Mouse (Mus musculus): ENCODE results near the gene Notch1. TPM values are rescaled to one million over a fixed set of nuclear protein-coding genes. Genes with fewer than 3 reads are reported as not detected.

Gene Notch1
- polyA plus RNA-seq, 1 experiment from 2014 or later, result 24.6 TPM

DNA sequence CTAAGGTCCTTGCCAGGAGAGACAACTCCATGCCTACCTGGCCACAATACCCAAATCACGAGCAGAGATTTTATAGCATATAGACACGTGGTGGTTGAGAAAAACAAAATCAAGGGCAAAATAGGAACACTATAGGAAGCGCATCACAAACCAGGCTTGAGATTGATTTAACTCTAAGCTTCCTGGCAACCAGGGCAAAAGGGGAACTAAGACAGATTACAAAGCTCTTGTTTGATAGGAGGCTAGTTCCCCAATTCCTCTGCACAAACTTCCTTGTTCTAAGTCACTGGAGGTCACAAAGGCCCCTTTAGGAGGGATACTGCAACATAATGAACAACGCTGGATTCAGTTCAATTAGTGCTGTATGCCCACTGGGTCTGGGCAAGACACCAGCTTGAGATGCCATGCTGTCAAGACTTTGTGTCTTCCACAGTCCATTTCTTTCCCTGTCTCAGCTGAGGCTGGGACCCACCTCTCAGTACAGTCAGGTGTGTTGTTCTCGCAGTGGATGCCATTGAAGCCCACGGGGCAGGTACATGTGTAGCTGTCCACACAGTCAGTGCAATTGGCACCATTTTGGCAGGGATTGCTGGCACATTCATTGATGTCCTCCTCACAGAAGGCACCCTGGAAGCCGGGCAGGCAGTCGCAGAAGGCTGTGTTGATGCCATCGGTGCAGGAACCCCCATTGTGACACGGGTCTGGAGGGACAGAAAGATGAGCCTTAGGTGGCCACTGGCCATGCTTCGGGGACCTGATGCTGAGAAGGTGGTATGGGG lies 44.0 kb downstream of the Notch1 start:
- peaks cover 100% of the 10 kb centered on the region for H3K36me3 ChIP-seq

DNA sequence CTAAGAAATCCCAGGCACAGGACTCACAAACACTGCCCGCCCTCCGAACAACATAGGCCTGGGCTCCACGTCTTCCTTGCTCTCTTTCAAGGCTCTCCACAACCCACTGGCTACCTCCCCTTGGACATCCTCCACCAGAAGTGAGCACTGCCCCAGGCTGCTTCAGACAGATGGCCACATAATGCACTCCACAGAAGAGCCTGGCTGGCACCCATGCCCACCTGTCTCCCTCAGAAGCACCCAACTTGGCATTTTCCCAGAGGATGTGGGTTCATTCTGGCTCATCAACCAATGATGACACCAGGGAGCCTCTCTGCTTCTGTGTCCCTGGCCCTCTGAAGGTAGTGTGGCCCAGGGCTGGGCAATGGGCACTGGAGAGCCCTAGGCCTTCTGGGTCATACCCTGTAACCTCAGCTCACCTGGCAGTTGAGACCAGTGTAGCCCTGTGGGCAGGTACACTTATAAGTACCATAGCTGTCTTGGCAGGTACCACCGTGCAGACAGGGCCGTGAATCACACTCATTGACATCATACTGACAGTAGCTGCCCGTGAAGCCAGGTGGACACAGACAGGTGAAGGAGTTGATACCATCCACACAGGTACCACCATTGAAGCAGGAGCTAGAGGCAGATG lies 44.7 kb downstream of the Notch1 start:
- 90% methylated on average over 6 of the region's 6 CpGs for WGBS
- no peak for ATAC-seq (replicated peaks; ENCODE audit: low FRiP score)
- H3K36me3 ChIP-seq, result peaks cover 100% of the 10 kb centered on the region

More for the DNA sequence above, 44.0 kb downstream of the Notch1 start:
- WGBS, result 91% methylated on average over 11 of the region's 11 CpGs
- H3K9ac ChIP-seq, result no peak overlapping the region
- H3K4me3 ChIP-seq (replicated peaks), result no peak overlapping the region
- H3K27me3 ChIP-seq, result no peaks in the 10 kb centered on the region
- no peak overlapping the region for H3K4me2 ChIP-seq
- no peak for ATAC-seq (replicated peaks; ENCODE audit: low FRiP score)
- H3K9me3 ChIP-seq (replicated peaks), result no peaks in the 10 kb centered on the region
- H3K4me1 ChIP-seq, result peaks cover 21% of the 10 kb centered on the region
- H3K27ac ChIP-seq, result no peak overlapping the region

DNA sequence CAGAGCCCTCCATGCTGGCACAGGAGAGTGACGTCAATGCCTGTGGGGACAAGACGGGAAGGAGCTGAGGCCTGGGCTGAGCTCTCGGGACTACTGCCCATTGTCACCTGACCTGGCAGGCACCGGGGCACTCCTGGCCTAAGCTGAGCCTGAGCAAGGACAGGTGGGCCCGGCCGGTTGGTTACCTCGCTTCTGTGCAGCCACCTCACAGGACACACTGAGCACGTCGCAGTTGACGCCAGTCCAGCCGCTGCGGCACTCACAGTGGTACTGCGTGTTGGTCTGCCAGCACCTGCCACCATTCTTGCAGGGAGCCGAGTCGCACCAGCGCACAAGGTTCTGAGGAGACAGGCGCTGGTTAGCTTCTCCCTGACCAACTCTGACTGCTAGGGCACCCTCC lies 45.5 kb downstream of the Notch1 start:
- Histone ChIP-seq H3K27ac (no peak overlapping the region), H3K27me3 (no peaks in the 10 kb centered on the region), H3K36me3 (peaks cover 100% of the 10 kb centered on the region), H3K9ac (no peak overlapping the region), H3K4me2 (no peak overlapping the region), H3K9me3 (replicated peaks) (no peaks in the 10 kb centered on the region), H3K4me3 (replicated peaks) (no peak overlapping the region), H3K4me1 (peaks cover 15% of the 10 kb centered on the region)
- 92% methylated on average over 17 of the region's 17 CpGs for WGBS
- no peak for ATAC-seq (replicated peaks; ENCODE audit: low FRiP score)

More for the DNA sequence above, 44.7 kb downstream of the Notch1 start:
- peaks cover 16% of the 10 kb centered on the region for H3K4me1 ChIP-seq
- H3K4me2 ChIP-seq, result no peak overlapping the region
- H3K9ac ChIP-seq, result no peak overlapping the region
- no peak overlapping the region for H3K4me3 ChIP-seq (replicated peaks)
- H3K27ac ChIP-seq, result no peak overlapping the region
- H3K27me3 ChIP-seq, result no peaks in the 10 kb centered on the region
- H3K9me3 ChIP-seq (replicated peaks), result no peaks in the 10 kb centered on the region

DNA sequence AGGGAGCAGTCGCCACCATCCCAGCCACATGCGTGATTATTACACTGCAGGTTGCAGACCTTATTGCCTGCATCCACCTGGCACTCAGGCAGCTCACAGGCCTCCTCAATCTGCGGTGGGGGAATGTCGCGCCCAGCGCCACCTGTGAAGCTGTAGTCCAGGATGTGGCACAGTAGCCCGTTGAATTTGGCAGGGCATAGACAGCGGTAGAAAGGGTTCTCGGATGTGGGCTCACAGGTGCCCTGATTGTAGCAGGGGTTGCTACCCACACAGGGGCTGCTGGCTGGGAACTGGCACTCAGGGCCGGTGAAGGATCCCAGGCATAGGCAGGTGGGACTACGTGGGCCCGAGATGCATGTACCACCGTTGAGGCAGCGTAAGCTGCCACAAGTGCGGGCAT lies 48.1 kb downstream of the Notch1 start:
- no peaks in the 10 kb centered on the region for H3K27me3 ChIP-seq
- no peak for ATAC-seq (replicated peaks; ENCODE audit: low FRiP score)
- peaks cover 100% of the 10 kb centered on the region for H3K36me3 ChIP-seq
- no peak overlapping the region for H3K4me3 ChIP-seq (replicated peaks)
- no peak overlapping the region for H3K4me2 ChIP-seq
- H3K9ac ChIP-seq, result no peak overlapping the region
- WGBS, result 91% methylated on average over 15 of the region's 15 CpGs
- no peak overlapping the region for H3K27ac ChIP-seq
- no peaks in the 10 kb centered on the region for H3K4me1 ChIP-seq
- H3K9me3 ChIP-seq (replicated peaks), result no peaks in the 10 kb centered on the region

DNA sequence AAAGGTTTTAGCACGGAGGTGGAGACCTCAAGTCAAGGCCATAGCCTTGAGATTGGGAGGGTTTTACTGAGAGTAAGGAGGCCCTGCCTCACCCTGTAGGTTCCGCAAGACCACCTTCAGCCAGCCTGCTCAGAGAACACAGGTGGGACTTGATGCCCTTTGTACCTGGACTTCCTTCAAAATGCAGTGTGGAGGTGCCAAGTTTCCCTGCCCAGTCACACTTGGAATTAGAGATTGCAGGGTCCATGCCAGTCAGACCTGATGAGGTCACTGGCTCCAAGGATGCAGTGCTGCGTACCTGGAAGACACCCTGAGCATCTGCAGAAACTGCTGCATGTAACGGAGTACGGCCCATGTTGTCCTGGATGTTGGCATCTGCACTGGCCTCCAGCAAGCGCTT lies 53.1 kb downstream of the Notch1 start:
- Histone ChIP-seq H3K27me3 (no peaks in the 10 kb centered on the region), H3K9ac (no peak overlapping the region), H3K27ac (no peak overlapping the region), H3K4me2 (no peak overlapping the region), H3K4me3 (replicated peaks) (no peak overlapping the region), H3K36me3 (peaks cover 99% of the 10 kb centered on the region), H3K4me1 (peaks cover 23% of the 10 kb centered on the region), H3K9me3 (replicated peaks) (no peaks in the 10 kb centered on the region)
- 97% methylated on average over 6 of the region's 6 CpGs for WGBS
- ATAC-seq (replicated peaks; ENCODE audit: low FRiP score), result no peak

DNA sequence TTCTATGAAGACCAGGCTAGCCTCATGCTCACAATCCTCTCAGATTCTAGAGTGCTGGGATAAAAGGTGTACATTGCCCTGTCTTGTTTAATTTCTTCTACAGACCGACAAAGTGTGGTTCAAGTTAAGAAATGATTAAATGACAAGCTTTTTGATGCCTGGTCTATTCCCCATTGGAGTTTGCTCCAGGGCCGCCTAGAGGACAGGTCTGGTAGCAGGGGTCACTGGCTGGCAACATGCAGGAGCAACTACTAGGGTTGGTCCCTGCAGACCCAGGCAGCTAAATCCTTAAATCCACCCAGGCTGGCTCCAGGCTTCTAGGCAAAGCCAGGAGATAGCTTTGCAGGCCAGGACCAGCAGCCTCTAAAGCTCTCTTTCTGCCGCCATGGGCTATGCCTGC lies 53.5 kb downstream of the Notch1 start:
- Histone ChIP-seq H3K4me1 (peaks cover 27% of the 10 kb centered on the region), H3K27ac (no peak overlapping the region), H3K36me3 (peaks cover 99% of the 10 kb centered on the region), H3K27me3 (no peaks in the 10 kb centered on the region), H3K9ac (no peak overlapping the region), H3K4me2 (no peak overlapping the region), H3K9me3 (replicated peaks) (no peaks in the 10 kb centered on the region), H3K4me3 (replicated peaks) (no peak overlapping the region)
- WGBS, result 83% methylated on average over 3 of the region's 3 CpGs
- ATAC-seq (replicated peaks; ENCODE audit: low FRiP score), result no peak

DNA sequence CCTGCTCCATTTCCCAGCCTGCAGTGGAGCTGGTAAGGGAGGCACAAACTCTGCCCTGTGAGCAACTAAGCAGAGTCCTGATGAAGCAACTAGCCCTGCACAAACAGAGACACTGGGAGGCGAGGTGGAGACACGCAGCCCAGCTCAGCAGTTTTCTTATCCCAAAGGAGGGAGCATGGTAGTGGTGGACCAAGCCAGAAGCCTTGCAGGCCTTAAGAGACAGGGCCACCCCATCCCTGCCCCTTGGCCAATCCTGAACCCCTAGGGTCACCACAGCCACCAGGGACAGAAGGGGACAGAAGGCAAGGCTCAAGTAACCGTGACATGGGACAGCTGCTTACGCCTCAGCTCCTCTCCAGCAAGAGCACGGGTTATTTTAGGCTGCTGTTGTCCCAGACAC lies 54.8 kb downstream of the Notch1 start:
- no peak overlapping the region for H3K4me2 ChIP-seq
- 86% methylated on average over 5 of the region's 5 CpGs for WGBS
- H3K4me3 ChIP-seq (replicated peaks), result no peak overlapping the region

DNA sequence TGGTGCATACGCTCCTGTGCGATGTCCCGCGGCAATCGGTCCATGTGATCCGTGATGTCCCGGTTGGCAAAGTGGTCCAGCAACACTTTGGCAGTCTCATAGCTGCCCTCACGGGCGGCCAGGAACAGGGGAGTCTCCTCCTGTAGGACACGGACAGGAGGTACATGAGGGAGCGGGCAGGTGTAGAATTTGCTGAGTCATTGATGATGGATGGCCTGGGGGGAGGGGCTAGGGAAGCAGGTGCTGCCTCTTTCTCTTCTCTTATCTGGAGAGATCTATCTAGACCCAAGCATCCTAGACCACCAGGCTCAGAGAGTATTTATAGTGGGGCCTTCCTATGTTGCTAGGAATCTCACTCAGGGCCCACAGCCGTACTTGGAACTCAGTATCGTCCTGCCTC lies 55.6 kb downstream of the Notch1 start:
- H3K27ac ChIP-seq, result no peak overlapping the region
- no peak overlapping the region for H3K4me2 ChIP-seq
- H3K36me3 ChIP-seq, result peaks cover 83% of the 10 kb centered on the region
- no peak overlapping the region for H3K4me3 ChIP-seq (replicated peaks)
- no peak for ATAC-seq (replicated peaks; ENCODE audit: low FRiP score)
- no peaks in the 10 kb centered on the region for H3K9me3 ChIP-seq (replicated peaks)
- 90% methylated on average over 13 of the region's 13 CpGs for WGBS
- H3K27me3 ChIP-seq, result no peaks in the 10 kb centered on the region
- H3K9ac ChIP-seq, result no peak overlapping the region
- H3K4me1 ChIP-seq, result peaks cover 28% of the 10 kb centered on the region

More for the DNA sequence above, 54.8 kb downstream of the Notch1 start:
- H3K9ac ChIP-seq, result no peak overlapping the region
- no peaks in the 10 kb centered on the region for H3K27me3 ChIP-seq
- peaks cover 28% of the 10 kb centered on the region for H3K4me1 ChIP-seq
- no peaks in the 10 kb centered on the region for H3K9me3 ChIP-seq (replicated peaks)
- ATAC-seq (replicated peaks; ENCODE audit: low FRiP score), result no peak
- peaks cover 91% of the 10 kb centered on the region for H3K36me3 ChIP-seq
- H3K27ac ChIP-seq, result no peak overlapping the region

DNA sequence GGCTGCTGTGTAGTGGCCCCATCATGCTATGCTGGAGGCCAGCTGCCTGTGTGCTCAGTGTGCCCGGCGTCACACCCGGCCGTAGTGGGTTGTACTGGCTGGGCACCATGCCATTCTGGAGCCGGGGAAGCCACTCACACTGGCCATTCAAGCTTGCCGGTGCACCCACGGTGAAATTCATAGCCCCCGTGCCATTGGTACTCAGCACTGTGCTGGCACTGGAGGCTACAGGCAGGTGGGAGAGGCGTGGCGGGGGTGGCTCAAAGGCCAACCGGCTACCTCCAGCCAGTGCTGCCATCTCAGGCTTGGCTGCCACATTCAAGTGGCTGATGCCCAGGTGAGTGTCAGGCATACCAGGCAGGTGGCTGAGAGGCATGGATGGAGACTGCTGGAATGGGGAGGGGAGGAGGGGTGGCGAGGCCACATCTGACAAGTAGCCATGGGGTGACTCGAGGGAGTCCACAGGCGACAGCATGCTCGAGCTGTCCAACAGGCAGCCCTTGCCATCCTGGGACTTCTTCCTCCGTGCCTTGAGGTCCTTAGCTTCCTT lies 56.3 kb downstream of the Notch1 start:
- H3K4me3 ChIP-seq (replicated peaks), result no peak overlapping the region
- H3K27me3 ChIP-seq, result no peaks in the 10 kb centered on the region
- H3K27ac ChIP-seq, result peak overlapping the region; percentile 72
- peaks cover 28% of the 10 kb centered on the region for H3K4me1 ChIP-seq
- WGBS, result 90% methylated on average over 16 of the region's 16 CpGs
- H3K36me3 ChIP-seq, result peaks cover 76% of the 10 kb centered on the region
- ATAC-seq (replicated peaks; ENCODE audit: low FRiP score), result 0 out of 2 replicates have a peak, but pooled peaks have one; percentile 31
- no peaks in the 10 kb centered on the region for H3K9me3 ChIP-seq (replicated peaks)
- H3K9ac ChIP-seq, result no peak overlapping the region
- H3K4me2 ChIP-seq, result no peak overlapping the region

DNA sequence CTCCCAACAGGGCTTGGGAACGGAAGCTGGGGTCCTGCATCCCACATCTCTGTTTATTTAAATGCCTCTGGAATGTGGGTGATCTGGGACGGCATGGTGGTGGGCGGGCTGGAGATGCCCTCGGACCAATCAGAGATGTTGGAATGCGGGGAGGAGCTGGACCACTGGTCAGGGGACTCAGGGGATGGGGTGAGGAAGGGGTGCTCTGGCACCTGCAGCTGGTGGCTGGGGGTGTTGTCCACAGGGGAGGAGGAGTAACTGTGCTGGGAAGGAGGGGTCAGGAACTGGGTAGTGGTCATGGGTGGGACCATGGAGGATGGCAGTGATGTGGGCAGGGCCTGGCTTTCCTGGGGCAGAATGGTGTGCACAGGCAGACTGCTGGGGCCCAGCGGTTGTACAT lies 57.0 kb downstream of the Notch1 start:
- peaks cover 28% of the 10 kb centered on the region for H3K4me1 ChIP-seq
- no peaks in the 10 kb centered on the region for H3K27me3 ChIP-seq
- H3K27ac ChIP-seq, result peak overlapping the region; percentile 72
- WGBS, result 53% methylated on average over 6 of the region's 6 CpGs
- H3K4me3 ChIP-seq (replicated peaks), result no peak overlapping the region
- H3K36me3 ChIP-seq, result peaks cover 69% of the 10 kb centered on the region
- peak; percentile 50; the same call in 1 of the 2 replicates for ATAC-seq (replicated peaks; ENCODE audit: low FRiP score)
- H3K9ac ChIP-seq, result no peak overlapping the region
- no peak overlapping the region for H3K4me2 ChIP-seq
- H3K9me3 ChIP-seq (replicated peaks), result no peaks in the 10 kb centered on the region

DNA sequence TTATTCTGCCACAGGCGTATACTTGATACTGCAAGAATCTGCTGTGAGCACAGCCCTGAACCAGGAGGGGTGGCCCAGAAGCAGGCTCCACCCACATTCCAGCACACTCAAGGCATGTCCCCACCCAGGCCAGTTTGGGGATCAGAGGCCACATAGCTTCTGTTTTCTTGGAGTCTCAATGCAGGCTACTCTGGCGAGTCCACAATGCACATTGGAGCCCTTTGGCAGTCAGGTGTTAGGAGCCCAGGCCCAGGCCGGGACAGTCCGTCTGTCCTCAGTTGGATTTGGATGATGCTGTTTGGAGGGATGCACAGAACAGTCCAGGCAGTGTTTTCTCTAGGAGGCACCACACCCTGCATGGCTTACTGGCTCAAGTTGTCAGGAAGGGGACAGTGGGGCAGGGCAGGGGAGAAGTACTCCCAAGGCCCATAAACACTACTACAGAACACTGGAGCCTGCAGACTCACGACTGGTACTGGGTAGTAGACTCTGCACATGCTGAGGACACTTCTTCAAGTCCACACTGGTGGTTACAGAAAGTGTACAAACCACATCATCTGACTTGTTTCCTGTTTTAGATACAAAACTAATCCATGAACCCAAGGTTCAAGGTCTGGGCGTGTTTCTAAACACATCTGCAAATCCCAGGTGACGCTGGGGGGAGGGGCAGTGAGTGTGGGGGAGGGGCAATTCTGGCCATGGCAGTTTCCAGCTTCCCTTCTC lies 57.9 kb downstream of the Notch1 start:
- no peaks in the 10 kb centered on the region for H3K27me3 ChIP-seq
- H3K9me3 ChIP-seq (replicated peaks), result no peaks in the 10 kb centered on the region
- no peak overlapping the region for H3K9ac ChIP-seq
- peaks cover 60% of the 10 kb centered on the region for H3K36me3 ChIP-seq
- H3K4me1 ChIP-seq, result peaks cover 28% of the 10 kb centered on the region
- WGBS, result 31% methylated on average over 7 of the region's 7 CpGs
- ATAC-seq (replicated peaks; ENCODE audit: low FRiP score), result peak; percentile 69
- H3K4me3 ChIP-seq (replicated peaks), result no peak overlapping the region
- H3K4me2 ChIP-seq, result no peak overlapping the region
- H3K27ac ChIP-seq, result peak overlapping the region; percentile 76

Data from kidney, embryonic 15.5 days (tissue).